Mouse (Mus musculus) hematopoietic stem cell, adult 5-6 weeks (primary cell): ENCODE results near the gene Hibch. TPM values are rescaled to one million over a fixed set of nuclear protein-coding genes. Genes with fewer than 3 reads are reported as not detected.
"Not testable (repeated sequence)": the region's sequence is repeated elsewhere in the genome, so short reads cannot be mapped to it uniquely, and the experiment has no call there.

Experiments
- ATAC-seq, 2 experiments: fragments of 125-278 bp in 1 of 2; replicated peaks in 1 of 2; 2 replicates each; pipeline ENCODE4 v1.8.0; 2016 to 2017; ENCODE audit warnings: inconsistent platforms in 2 of 2, mild to moderate bottlenecking in 2 of 2, moderate number of reproducible peaks in 2 of 2, low read depth in 1 of 2, moderate TSS enrichment in 1 of 2; ENCODE audit not compliant: low FRiP score in 2 of 2, poor library complexity in 2 of 2, severe bottlenecking in 2 of 2, insufficient read depth in 1 of 2, low TSS enrichment in 1 of 2
- total RNA-seq: library from RNA; stranded (forward); fragments of 172-1452, 232-1000 nt; gene quantifications from 2 replicates; pipeline ENCODE4 v1.2.3, GENCODE M21; 2017

Gene Hibch
- total RNA-seq, 1 experiment from 2014 or later, result 187 TPM

DNA sequence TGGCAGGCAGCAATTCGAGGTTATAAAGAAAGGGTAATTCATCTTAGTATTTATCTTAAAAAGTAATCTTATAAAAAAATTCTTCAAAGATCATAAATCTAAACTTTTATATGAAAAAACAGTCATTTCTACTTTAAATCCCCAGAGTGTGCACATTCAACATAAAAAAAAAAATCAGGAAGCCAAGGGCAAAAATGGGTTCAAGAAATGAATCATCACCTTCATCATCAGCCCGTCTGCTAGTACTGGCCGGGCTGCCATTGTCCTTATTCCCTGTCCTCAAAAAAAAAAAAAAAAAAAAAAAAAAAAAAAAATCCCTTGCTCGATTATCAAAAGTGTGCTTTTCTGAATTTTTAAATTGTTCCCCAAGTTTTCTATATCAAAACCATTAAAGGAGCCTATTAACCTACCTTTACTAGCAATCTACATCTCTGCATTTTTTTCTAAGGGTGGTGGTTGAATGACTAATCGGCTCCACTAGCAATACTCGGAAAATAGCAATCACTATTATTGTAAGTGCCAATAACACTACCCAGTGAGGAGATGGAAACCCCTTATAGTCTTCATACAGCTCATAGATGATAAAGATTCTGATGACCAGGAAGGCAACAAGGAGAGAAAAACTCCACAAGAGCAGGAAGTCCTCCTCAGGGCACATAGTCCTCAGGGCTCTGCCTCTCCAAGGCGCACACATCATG is 11.3 kb downstream of the Hibch start:
- ATAC-seq, result no peak

- ATAC-seq, result no peak
These were observed 19.5 kb downstream of the Hibch start for GRCm38 (mm10) chr1:52864220-52864619.

DNA sequence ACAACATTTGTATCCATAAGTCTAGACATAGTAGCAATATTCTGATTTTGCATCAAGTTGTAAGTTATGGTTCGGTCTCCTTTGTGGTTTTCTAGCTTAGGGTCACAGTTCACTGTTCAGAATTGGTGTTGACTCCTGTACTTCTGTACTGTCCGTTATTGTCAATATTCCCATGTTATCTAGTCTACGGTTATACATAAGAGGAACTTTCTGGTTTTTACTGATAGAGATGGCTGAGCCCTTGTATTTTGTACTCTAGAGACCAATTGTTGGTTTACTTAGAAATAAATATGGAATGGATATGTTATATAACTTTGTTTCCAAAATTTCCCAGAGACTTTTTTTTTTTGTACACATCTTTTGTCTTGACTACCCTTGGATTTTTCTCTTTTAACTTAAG is 21.3 kb downstream of the Hibch start:
- ATAC-seq, result no peak

DNA sequence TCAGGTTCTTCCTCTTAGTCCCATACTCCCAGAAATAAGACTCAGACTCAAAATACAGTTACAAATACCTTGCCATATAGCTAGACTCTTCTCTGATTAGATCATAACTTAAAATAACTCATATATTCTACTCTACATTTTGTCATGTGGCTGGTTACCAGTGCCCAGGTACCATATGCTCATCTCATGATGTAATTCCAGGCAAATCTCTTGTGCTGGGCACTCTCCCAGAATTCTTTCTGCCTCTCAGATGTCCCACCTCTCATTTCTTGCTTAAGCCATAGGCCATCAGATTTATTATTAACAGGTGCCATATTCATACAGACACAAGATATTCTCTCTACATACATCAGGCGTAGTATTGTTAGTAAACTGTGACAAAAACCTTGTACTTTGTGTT is 23.1 kb downstream of the Hibch start:
- no peak for ATAC-seq

DNA sequence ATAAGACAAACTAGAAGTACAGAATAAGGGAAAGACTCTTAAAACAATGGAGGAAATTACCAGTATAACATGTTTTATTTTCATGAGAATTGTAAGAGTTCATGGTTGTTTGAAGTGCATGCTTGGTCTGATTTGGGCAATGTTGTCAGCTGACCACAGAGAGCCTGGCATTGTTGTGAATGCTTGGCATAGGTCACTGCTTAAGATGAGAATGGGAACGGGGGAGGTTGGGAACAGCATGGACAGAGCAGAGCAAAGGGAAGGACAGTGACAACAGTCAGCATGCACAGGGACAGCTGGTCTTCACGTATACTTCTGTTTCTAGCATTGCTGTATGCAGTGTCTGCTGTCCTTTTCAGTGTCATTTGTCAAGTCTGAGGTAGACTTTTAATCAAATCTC is 39.5 kb downstream of the Hibch start:
- no peak for ATAC-seq

DNA sequence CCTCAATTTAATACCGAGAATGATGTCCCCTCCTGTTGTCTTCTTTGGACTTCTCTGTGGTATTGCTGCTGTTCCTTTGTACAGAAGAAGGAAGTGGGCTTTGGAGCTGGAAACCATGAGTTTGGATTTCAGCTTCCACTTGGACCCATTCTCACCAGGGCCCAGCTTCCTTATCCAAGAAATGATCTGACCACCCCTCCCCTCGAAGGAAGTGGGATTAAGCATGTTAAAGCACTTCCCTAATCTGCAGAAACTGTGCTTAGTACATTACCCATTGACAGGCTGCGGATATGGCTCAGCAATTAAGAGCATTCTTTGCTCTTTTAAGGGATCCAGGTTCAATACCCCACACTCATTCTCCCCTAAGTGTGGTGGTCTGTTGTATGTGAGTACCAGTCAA is 65.1 kb downstream of the Hibch start:
- no peak for ATAC-seq

GRCm38 (mm10) chr1:52916655-52917054 is 71.9 kb downstream of the Hibch start:
- no peak for ATAC-seq

GRCm38 (mm10) chr1:52918897-52919296 is 74.2 kb downstream of the Hibch start:
- ATAC-seq, result not testable (repeated sequence)

GRCm38 (mm10) chr1:52924482-52924881 is 79.8 kb downstream of the Hibch start:
- ATAC-seq, result peak in 1 of 2 experiments; percentile 39; a peak in 2 of 4 replicates

DNA sequence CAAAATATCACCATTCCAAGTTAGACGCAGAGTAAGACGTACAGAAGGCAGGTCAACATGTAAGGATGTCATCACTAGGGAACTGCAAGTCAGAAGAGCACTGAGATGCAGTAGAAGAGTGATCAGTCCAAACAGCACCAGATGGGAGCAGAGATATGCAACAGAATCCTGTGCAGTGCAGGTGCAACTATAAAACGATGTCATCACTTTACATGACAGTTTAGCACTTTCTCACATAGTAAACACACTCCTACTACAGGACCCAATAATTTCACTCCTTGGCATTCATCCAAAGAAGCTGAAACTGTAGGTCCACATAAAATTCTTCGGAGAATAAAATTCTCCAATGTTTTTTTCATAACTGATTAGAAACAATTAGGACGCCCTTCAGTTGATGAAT is 89.8 kb downstream of the Hibch start:
- no peak for ATAC-seq

- ATAC-seq, result no peak
These were observed 94.3 kb downstream of the Hibch start for GRCm38 (mm10) chr1:52939021-52939420.

- no peak for ATAC-seq
These were observed 103.2 kb downstream of the Hibch start for GRCm38 (mm10) chr1:52947895-52948294.

DNA sequence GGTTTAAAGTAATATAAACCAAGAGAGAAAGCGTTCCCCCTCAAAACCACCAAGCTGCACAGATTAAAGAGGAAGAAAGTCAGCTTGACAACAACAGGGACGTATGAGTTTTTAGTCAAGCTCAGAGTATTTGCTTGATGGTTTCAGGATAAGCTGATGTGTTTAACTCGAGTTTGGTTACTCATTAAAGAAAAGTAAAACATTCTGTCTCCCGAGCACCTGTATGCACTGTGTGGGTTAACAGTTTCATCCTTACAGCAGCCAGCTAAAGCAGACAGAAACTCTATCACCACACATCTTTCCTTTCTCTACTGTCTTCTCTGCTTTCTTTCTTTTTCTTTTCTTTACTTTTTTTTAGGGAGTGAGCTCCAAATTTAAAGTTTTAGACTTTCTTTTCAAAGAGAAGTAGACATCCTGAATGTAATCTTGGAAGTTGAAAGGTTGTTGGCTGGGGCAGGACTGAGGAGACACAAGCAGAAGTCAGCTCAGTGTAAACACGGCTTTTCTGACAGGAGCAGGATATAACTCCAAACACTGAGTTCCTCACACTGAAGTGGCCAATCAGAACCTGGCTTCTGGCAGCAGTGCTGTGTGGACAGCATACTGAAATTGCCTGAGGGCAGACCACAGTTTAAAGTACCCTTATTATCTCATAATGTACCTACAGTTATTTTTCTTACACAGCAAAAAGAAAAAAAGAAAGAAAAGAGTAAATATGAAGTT is 106.6 kb downstream of the Hibch start:
- ATAC-seq, result peak; percentile 35 to 49; a peak in 2 of 4 replicates

GRCm38 (mm10) chr1:52952143-52952542 is 107.4 kb downstream of the Hibch start:
- peak in 1 of 2 experiments; percentile 4; a peak in 1 of 4 replicates for ATAC-seq

DNA sequence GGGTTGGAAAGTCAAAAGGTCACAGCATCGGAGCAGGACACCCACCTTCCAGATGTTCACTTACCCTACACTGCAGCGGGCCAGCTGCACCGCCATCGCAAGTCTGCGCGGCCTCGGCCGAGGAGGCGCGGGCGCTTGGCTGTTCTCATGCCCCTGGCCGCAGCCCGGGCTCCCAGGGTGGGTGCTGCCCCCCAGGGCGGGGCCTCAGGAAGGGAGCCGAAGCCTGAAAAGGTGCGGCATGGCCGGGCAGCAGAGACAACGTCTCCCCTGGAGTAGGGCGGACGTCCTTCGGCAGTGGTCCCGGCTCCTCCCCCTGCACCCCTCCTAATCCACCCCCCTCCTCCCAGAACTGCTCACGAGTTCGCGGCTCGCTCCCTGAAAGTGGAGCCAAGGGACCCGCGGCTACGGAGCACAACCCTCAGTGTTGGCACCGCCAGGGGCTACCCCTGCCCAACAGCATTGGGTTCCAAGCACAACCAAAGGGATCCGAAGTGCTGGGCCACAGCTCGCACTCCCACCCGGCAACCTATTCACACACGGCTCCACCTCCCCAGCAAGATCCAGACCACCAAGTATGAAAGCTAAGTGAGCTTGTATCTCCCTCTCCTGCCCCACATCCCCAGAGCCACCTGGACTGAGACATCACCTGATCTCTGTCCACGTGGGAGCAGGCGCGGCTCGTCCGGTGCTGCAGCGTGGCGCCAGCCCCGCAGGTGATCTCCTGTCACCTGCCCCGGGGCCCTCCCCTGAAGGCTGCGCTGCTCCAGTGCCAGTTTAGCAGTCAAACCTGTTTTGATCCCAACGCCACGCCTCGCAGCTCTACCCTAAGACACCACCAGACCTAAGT is 108.0 kb downstream of the Hibch start:
- ATAC-seq, result peak; percentile 13 to 23; a peak in 1 of 4 replicates

DNA sequence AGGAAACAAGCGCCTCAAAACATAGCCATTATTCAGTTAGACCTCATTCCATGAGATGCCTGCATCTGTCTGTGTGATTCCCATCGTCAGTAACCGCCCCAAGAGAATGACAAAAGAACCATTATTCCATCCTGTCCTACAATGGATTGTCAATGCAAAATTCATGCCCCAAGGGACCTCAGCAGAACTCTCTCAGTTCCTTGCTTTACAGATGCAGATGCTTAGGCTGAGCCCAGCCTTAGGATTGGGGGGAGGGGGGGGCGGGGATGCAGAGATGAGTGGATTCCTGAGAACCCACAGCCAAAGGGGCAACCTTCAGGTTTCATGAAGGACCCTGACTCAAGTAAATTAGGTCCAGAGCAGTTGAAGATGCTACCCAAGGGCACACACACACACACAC is 108.8 kb downstream of the Hibch start:
- no peak for ATAC-seq

- no peak for ATAC-seq
These were observed 109.7 kb downstream of the Hibch start for GRCm38 (mm10) chr1:52954456-52954855.

DNA sequence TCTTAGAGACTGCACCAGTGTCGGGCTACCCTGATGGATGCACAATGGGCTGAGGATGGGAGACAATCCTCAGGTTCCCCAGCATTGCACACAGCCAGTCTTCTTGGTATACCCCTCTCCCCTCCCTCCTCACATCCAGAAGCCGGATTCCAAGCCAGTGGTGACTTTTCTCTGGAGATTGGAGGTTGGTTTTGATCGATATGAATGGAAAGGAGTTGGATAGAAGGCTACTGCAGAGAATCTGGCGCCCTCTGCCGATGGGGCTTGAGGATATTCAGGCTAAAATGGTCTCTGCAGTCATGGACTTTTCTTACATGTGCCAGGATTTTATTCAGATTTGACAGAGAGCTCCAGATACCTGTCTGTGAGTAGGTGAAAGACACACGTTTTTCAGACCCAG is 110.4 kb downstream of the Hibch start:
- 0 out of 4 replicates have a peak, but pooled peaks have one; percentile 15 to 19 for ATAC-seq
